Mouse (Mus musculus) embryonic facial prominence, embryonic 10.5 days (tissue): Measurements from ENCODE around the gene Ankrd28. TPM values are rescaled to one million over a fixed set of nuclear protein-coding genes. Genes with fewer than 3 reads are reported as not detected.

Experiments used
- DNase-seq: peaks from one replicate; pipeline ENCODE4 v3.0.0-alpha.2; 2017; ENCODE audit warnings: low spot score
- H3K27ac ChIP-seq: fragments of 300-500 bp; sonication (generic); replicated peaks from 2 replicates; pipeline ENCODE4 v1.5.1; 2016; ENCODE audit warnings: mild to moderate bottlenecking
- H3K27me3 ChIP-seq: fragments of 300-500 bp; sonication (generic); replicated peaks from 2 replicates; pipeline ENCODE4 v1.6.1; 2016; ENCODE audit warnings: low read depth, mild to moderate bottlenecking; ENCODE audit not compliant: poor library complexity, severe bottlenecking
- H3K36me3 ChIP-seq: fragments of 300-500 bp; sonication (generic); replicated peaks from 2 replicates; pipeline ENCODE4 v1.6.1; 2016; ENCODE audit warnings: mild to moderate bottlenecking, moderate library complexity
- H3K4me1 ChIP-seq: fragments of 300-500 bp; sonication (generic); 2 replicates; pipeline ENCODE4 v1.6.1; 2016
- H3K4me3 ChIP-seq: fragments of 300-500 bp; sonication (generic); 2 replicates; pipeline ENCODE4 v1.5.1; 2016; ENCODE audit warnings: mild to moderate bottlenecking, moderate library complexity
- H3K9me3 ChIP-seq: fragments of 300-500 bp; sonication (generic); 2 replicates; pipeline ENCODE4 v1.6.1; 2016; ENCODE audit warnings: mild to moderate bottlenecking
- WGBS: fragments of 180-500 bp; shearing (Covaris S2); methylation state at CpG from one replicate; pipeline ENCODE4 v1.1.7; 2016; 5-methylcytosine and 5-hydroxymethylcytosine counted together
- polyA plus RNA-seq: library from polyadenylated mRNA; unstranded; fragments of >200 nt; fragmentation: Nextera tagmentation; extraction: Ambion mirVana; gene quantifications from 2 replicates; pipeline ENCODE4 v1.2.1, GENCODE M21; 2016

Ankrd28 gene
- polyA plus RNA-seq, 1 experiment from 2014 or later = 9.5 TPM

- Histone ChIP-seq H3K9me3 (peaks cover 3% of the 10 kb centered on the region; the same call in 1 of the 2 replicates), H3K27ac (no peak overlapping the region), H3K27me3 (no peaks in the 10 kb centered on the region), H3K4me3 (no peak overlapping the region), H3K36me3 (no peaks in the 10 kb centered on the region), H3K4me1 (peaks cover 3% of the 10 kb centered on the region; the same call in 1 of the 2 replicates)
- 92% methylated on average over 3 of the region's 3 CpGs for WGBS
- DNase-seq = no peak
Observed at GRCm38 (mm10) chr14:31650347-31650746, 180.1 kb downstream of the Ankrd28 start.

Other genes starting within 250 kb of the Ankrd28 start
- 0.35 and 0.82 TPM in 2 replicates for gene Colq, start 239.3 kb downstream of the Ankrd28 start, polyA plus RNA-seq
- gene Gm49387, start 189.8 kb downstream of the Ankrd28 start, polyA plus RNA-seq = 0.39 and 0.48 TPM in 2 replicates
- 14.8 and 15.2 TPM in 2 replicates for gene Btd, start 189.6 kb downstream of the Ankrd28 start, polyA plus RNA-seq
- gene Hacl1, start 189.4 kb downstream of the Ankrd28 start, polyA plus RNA-seq = 7.8 and 8.2 TPM in 2 replicates
- 0.04 and 0.15 TPM in 2 replicates for gene Galnt15, start 198.3 kb upstream of the Ankrd28 start, polyA plus RNA-seq